Mouse (Mus musculus) ES-CJ7 (cell line): Measurements from ENCODE around the gene Ifrd1.
A peak's percentile ranks its signal among the peaks of the same experiment; 100 is the strongest.
"Not testable (repeated sequence)": the region's sequence is repeated elsewhere in the genome, so short reads cannot be mapped to it uniquely, and the experiment has no call there.

ENCODE experiments used
- DNase-seq: peaks from one replicate; pipeline ENCODE4 v3.0.0; 2011; ENCODE audit warnings: low read depth, low spot score

Gene Ifrd1

DNA sequence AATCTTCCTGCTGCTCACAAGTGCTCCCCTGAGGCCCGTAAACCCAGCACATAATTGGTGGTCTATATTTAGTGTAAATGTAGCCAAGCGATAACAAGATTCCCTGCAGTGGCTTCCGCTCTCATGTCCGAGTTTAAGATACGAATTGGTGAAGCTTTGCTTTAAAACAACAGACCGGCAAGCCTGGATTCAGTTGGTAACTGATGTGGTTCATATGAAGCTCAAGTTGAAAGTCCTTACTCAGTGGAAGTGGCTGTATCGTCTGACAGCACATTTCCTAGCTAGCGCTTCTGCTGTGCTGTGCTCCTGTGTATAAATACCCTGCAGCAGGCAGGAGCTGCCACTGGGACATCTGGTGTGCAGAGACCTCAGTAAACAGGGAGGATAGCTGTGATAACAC lies 49.0 kb downstream of the Ifrd1 start, which contains the start of gene Lsmem1:
TSS of gene Lsmem1 (minus strand) at position 189 of the 400 bp plus-strand sequence.
- no peak for DNase-seq

DNA sequence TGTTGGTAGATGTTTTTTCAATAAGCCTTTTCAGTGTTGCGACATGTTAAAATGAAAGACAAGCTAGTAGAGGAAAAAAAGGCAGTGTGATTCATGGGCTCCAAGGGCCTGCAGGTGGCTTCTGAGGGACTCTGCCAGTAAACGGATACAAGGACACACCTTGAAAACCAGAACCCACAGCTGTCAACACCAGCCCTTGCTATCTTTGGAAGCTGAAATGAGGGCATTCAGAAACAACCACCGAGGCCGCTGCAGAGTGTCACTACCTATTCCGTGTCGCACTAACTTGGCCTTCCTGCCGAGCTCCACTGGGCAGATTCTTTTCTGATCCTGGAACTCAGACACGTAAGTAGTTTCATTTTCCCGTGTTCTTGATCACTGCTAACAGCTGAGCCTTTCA lies 49.9 kb downstream of the Ifrd1 start:
- no peak for DNase-seq

DNA sequence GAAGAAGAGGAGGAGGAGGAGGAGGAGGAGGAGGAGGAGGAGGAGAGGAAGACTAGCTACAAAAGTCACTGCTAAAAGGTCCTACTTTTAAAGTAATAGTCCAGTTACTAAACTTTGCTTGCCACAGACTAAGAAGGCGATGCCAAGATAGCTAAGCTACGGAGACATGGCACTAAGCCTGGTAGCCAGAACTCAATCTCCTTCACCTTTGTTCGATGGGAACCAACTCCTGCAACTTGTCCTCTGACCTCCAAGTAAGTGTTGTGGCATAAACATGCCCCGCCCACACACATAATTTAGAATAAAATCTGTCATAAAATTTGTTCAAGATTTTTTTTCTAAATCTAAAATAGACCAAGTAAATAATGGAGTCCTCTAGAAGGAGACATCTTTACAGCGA lies 50.3 kb downstream of the Ifrd1 start:
- no peak for DNase-seq

DNA sequence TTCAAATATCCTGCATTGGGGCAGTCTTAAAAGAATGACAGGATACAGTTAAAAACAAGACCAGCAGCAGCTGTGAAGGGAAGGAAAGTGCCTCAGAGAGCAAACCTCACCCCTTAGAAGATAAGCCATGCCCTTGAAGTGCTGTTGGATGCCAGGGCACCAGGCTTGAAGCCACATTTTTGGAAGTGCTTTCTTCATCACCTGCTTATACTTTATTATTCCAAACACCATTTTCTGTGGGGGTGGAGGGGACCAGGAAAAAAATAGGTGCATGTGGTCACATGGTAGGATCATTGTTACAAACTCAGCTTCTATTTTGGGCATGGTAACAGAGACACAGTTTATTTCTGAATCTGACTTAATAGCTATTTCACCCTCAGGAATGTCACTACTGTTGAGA lies 50.8 kb downstream of the Ifrd1 start:
- no peak for DNase-seq

DNA sequence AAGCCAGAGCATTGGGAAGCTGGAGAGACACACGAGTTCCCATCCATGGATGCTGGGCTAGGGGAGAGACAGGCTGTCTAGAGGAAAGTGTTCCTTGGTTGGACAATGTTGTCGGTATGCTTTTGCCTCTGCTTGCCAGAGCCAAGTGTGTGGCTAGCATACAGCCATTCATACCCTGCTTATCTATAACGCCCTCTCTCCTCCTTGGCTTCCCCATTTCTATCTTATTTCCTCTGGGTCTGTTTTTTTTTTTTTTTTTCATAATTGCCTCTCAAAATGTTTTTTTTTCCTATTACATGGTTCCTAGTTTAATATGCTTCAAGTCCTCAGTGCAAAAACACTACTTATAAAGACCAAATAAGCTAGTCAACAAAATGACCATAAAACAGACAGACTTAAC lies 62.8 kb downstream of the Ifrd1 start:
- DNase-seq: no peak

DNA sequence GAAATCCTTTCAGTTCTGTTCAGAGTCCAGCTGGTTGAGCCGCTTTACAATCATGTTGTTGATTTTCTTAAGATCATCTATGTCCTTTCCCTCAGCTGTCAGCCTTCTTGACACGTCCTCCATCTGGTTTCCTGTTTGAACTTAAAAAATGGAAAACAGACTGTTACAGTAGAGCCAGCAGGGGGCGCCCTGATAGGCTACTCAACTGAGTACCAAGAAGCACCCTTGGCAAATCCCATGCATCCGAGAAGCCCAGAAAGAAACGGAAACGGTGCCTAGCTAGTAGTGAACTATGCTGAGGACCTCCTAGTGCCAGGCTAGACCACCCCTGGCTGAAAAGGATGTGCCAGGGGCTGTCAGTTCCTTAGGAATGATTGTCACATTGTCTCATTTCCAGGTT lies 71.2 kb downstream of the Ifrd1 start:
- DNase-seq: peak; percentile 52

DNA sequence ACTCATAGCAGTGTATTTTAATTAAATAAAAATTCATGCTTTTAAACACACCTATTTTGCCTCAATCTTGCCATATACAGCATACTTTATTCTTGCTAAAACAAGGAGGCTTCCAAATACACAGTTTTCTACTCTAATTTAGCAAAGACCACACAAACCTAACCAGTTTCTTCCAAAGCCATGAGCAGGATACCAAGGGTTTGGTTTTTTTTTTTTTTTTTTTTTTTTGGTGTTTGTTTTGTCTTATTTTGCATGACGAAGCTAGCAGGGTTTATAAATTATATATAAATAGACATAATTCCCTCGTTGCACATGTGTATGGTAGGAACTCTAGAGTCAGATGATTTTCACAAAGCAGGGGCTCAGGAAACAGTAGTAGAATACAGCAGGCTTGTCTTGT lies 72.1 kb downstream of the Ifrd1 start:
- no peak for DNase-seq

DNA sequence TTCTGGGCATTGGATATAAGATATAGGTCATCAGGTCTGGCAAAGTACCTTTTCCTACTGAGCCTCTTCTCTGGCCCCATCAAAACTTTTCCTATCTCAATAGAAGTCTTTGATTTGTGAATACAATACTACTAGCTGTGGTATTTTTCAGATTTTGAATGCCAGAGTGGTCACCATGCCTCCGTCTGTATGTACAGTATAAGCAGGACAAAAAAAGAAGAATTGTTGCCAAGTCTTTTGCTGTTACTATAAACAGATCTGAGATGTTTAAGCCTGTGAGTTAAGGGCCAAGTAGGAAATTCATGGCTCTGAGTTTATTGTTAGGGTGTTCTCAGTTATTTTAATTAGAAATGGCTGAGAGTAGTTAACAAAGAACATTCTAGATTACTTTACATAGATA lies 73.1 kb downstream of the Ifrd1 start:
- DNase-seq: not testable (repeated sequence)

DNA sequence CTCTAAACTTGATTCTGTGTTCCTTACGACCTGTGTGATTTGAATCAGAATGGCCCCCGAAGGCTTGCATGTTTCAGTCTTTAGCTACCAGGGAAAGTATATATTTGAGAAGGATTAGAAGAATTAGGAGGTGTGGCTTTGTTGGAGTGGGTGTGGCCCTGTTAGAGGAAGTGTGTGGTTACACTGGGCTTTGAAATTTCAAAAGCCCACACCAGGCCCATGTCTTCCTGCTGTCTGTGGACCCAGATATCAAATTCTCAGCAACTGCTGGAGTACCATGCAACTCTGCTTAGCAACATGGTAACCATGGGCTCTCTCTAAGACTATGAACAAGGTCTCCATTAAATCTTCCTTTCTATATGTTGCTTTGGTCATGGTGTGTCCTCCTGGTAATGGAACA lies 76.7 kb downstream of the Ifrd1 start:
- no peak for DNase-seq

DNA sequence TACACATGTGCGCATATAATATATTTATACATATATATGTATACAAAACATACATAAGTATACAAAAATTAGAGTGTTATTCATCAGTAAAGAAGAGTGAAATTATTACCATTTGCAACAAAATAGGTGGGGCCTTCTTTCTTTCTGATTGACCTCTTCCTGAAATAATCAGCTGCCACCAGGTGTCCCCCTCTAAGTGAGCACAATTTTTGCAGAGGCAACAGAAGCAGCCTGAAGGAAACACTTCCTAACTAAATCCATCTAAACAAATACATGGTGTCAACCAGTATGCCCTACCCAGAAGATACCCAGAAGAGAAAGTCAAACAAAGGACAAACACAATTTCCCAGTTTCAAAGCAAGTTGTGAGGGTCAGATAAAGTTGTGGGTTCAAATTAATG lies 78.6 kb downstream of the Ifrd1 start:
- no peak for DNase-seq

DNA sequence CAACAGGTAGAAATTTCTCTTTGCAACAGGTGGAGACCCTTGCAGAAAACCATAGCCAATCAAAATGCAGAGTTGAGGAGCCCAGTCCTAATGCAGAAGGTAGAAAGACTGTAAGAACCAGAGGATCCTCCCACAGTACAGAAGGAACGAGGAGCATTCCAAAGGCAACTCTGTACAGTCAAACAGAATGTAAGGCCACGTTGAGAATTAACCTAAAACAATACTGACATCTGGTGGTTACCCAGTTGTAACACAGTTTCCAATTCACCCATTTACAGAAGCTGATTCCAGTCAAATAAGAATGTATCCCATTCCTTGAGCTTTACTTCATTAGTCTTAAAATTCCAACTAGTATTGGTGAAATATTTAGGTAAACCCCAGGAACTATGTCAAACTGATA lies 83.7 kb downstream of the Ifrd1 start:
- peak; percentile 50 for DNase-seq

DNA sequence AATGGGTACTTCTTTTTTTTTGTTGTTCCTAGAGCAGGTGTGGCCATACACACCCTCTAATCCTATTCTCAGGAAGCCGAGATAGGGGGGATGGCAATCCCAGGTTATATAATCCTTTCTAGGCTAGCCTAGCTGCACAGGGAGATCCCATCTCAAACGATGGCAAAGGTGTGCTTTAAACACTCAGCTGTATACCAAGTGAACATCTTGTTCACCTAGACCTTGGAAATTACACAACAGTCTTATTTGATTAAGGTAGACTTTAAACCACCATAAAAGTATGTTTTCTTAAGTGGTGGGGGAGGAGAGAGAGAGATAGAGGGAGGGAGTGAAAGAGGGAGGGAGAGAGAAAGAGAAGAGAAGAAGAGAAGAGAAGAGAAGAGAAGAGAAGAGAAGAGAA lies 87.5 kb downstream of the Ifrd1 start:
- no peak for DNase-seq

DNA sequence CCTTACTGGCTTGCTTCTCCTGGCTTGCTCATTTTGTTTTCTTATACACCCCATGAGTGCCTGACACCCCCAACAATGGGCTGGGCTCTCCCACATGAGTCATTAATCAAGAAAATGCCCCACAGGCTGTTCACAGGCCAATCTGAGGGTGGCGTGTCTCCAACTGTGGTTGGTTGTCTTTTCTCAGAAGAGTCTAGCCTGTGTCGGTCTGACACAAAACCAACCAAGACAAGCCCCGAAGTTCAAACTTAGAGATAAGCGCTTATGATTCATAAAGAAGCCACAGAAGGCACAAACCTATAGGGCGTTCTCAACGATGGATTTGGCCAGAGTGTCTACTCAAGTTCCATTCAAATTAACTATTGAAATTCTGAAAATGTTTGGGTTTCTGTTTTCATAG lies 94.1 kb downstream of the Ifrd1 start:
- DNase-seq: no peak

DNA sequence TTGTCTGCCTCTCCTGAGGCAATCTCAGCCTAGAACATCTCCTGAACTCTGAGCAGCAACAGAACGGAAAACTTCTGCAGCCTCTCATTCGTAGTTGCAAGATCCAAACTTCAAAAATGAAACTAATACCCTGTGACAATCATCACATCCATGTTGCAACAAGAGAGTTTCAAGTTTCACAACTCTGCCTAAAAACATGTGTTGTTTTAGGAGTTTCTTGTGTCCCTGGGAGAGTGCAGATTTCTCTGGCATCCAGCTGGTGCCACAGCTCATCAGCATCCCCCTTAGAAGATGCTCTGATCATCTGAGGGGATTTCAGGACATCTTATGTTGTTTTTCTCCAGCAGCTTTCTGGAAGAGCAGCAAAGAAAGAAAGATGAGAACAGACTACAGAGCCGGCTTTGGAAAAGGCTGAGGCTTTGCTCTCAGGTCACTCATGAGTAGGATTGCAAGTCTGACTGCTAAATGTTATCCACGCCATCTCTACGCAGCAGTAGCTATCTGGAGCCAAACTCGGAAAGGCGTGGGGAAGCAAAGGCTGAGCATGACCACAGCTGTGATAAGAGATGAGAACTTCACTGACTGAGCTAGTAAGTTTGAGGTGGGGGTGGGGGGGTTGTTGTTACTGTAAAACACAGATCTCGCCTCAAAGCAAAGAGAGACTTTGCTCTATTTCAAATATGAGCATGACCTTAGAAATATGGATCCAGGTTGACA lies 95.8 kb downstream of the Ifrd1 start:
- DNase-seq: no peak
